Mouse (Mus musculus) spleen, adult 2 months (tissue): ENCODE results near the gene Gm37240.
"Not testable (repeated sequence)": the region's sequence is repeated elsewhere in the genome, so short reads cannot be mapped to it uniquely, and the experiment has no call there.

Experiments used
- CTCF ChIP-seq: fragments of 200-500 bp; IDR thresholded peaks from 2 replicates; pipeline ENCODE4 v1.5.1; 2011; ENCODE audit warnings: mild to moderate bottlenecking, inconsistent platforms; ENCODE audit not compliant: insufficient read depth, insufficient read length, insufficient replicate concordance; ENCODE audit errors: extremely low read depth
- POLR2A ChIP-seq: fragments of 200-500 bp; IDR thresholded peaks from 2 replicates; pipeline ENCODE4 v1.6.1; 2011; ENCODE audit warnings: low read depth, low read length, inconsistent platforms

- peak; percentile 47; the same call in 1 of the 2 replicates for TF ChIP-seq CTCF
- TF ChIP-seq POLR2A, result not testable (repeated sequence)
Measured at GRCm38 (mm10) chr3:84542450-84542849, 1344.9 kb downstream of the Gm37240 start.
